Mouse (Mus musculus): ENCODE data around the gene Ing4. TPM values are rescaled to one million over a fixed set of nuclear protein-coding genes. Genes with fewer than 3 reads are reported as not detected.
A peak's percentile ranks its signal among the peaks of the same experiment; 100 is the strongest.

The Ing4 gene
- total and polyA plus RNA-seq, 3 experiments = 29.5 to 34.9 TPM; not detected in 1

- TF ChIP-seq NELFE (IDR thresholded peaks at IDR 0.05; ENCODE audit: low read depth, low read length) = peak; percentile 39; the same call in 1 of the 2 replicates
- peak; percentile 39; the same call in 1 of the 2 replicates for TF ChIP-seq TCF12 (IDR thresholded peaks at IDR 0.05; ENCODE audit: low read depth, low read length)
- TF ChIP-seq MAZ (IDR thresholded peaks at IDR 0.05; ENCODE audit: low read depth, low read length) = peak; percentile 97
- TF ChIP-seq ZMIZ1 (IDR thresholded peaks at IDR 0.05; ENCODE audit: low read depth, low read length) = no peak
- Histone ChIP-seq H3K9ac (ENCODE audit: control insufficient read depth, low read depth, low read length, poor library complexity, severe bottlenecking) (peak overlapping the region; percentile 54), H3K4me3 (ENCODE audit: control insufficient read depth in 1 of 2, insufficient read depth in 1 of 2, low read depth in 2 of 2, low read length in 2 of 2) (peak overlapping the region; percentile 52 to 54), H3K36me3 (ENCODE audit: control insufficient read depth in 1 of 2, insufficient read depth in 2 of 2, low read length in 2 of 2) (peaks cover 0 to 9% of the 10 kb centered on the region in 2 experiments; a peak in 2 of 4 replicates), H3K79me2 (ENCODE audit: control insufficient read depth, insufficient read depth, low read length, poor library complexity) (no peaks in the 10 kb centered on the region), H3K4me1 (ENCODE audit: control insufficient read depth in 1 of 2, insufficient read depth in 2 of 2, low read length in 2 of 2) (peaks cover 9 to 21% of the 10 kb centered on the region in 2 experiments), H3K27me3 (ENCODE audit: control insufficient read depth in 1 of 2, insufficient read depth in 2 of 2, low read length in 2 of 2) (no peaks in the 10 kb centered on the region), H3K9me3 (replicated peaks; ENCODE audit: insufficient read depth, low read length) (no peaks in the 10 kb centered on the region), H3K27ac (ENCODE audit: control insufficient read depth, low read depth, low read length) (peak overlapping the region; percentile 95)
- DNase-seq (ENCODE audit: low read depth, low spot score) = peak; percentile 75
Measured at GRCm38 (mm10) chr6:125071896-125072279, 32.3 kb downstream of the Ing4 start.

- DNase-seq (ENCODE audit: low read depth, low spot score) = no peak
- no peaks in the 10 kb centered on the region for H3K79me2 ChIP-seq (ENCODE audit: control insufficient read depth, insufficient read depth, low read length, poor library complexity)
- TF ChIP-seq TAL1 (IDR thresholded peaks at IDR 0.05; ENCODE audit: low read length) (no peak), RCOR1 (IDR thresholded peaks at IDR 0.05; ENCODE audit: low read depth, low read length) (no peak), MYC (IDR thresholded peaks at IDR 0.05; ENCODE audit: low read depth, low read length) (no peak), E2F4 (IDR thresholded peaks at IDR 0.05; ENCODE audit: borderline replicate concordance, low read depth, low read length) (no peak)
Measured at GRCm38 (mm10) chr6:125073825-125074224, 34.3 kb downstream of the Ing4 start.

GRCm38 (mm10) chr6:125081394-125081793, 41.8 kb downstream of the Ing4 start:
- H3K27me3 ChIP-seq (ENCODE audit: control insufficient read depth in 1 of 2, insufficient read depth in 2 of 2, low read length in 2 of 2) = no peaks in the 10 kb centered on the region
- H3K27ac ChIP-seq (ENCODE audit: control insufficient read depth, low read depth, low read length) = no peak overlapping the region
- H3K4me1 ChIP-seq (ENCODE audit: control insufficient read depth in 1 of 2, insufficient read depth in 2 of 2, low read length in 2 of 2) = no peaks in the 10 kb centered on the region
- H3K36me3 ChIP-seq (ENCODE audit: control insufficient read depth in 1 of 2, insufficient read depth in 2 of 2, low read length in 2 of 2) = peaks cover 0 to 2% of the 10 kb centered on the region in 2 experiments; a peak in 1 of 4 replicates
- no peak overlapping the region for H3K9ac ChIP-seq (ENCODE audit: control insufficient read depth, low read depth, low read length, poor library complexity, severe bottlenecking)
- no peak for TF ChIP-seq ETS1 (IDR thresholded peaks at IDR 0.05; ENCODE audit: low read depth, low read length)
- no peak for TF ChIP-seq ZC3H11A (IDR thresholded peaks at IDR 0.05; ENCODE audit: low read depth, low read length)
- no peak for TF ChIP-seq HCFC1 (IDR thresholded peaks at IDR 0.05; ENCODE audit: low read depth, low read length)
- TF ChIP-seq ZKSCAN1 (IDR thresholded peaks at IDR 0.05; ENCODE audit: low read depth, low read length) = no peak
- no peak for TF ChIP-seq CHD1 (IDR thresholded peaks at IDR 0.05; ENCODE audit: low read depth, low read length)
- TF ChIP-seq EP300 (IDR thresholded peaks at IDR 0.05; ENCODE audit: low read depth in 1 of 2, low read length in 2 of 2) = no peak
- no peak for TF ChIP-seq MAX (IDR thresholded peaks at IDR 0.05; ENCODE audit: low read length)
- TF ChIP-seq SIN3A (IDR thresholded peaks at IDR 0.05; ENCODE audit: low read length) = no peak
- no peak for TF ChIP-seq USF2 (IDR thresholded peaks at IDR 0.05; ENCODE audit: borderline replicate concordance in 1 of 2, insufficient read depth in 1 of 2, low read depth in 1 of 2, low read length in 2 of 2)
- no peak for TF ChIP-seq POLR2A (IDR thresholded peaks at IDR 0.05; ENCODE audit: control insufficient read depth in 1 of 2, insufficient read depth in 1 of 2, low read depth in 1 of 2, low read length in 2 of 2, poor library complexity in 1 of 2)
- no peak for TF ChIP-seq ZNF384 (IDR thresholded peaks at IDR 0.05; ENCODE audit: low read depth, low read length)
- no peak for TF ChIP-seq GABPA (IDR thresholded peaks at IDR 0.05; ENCODE audit: low read depth, low read length)
- TF ChIP-seq ZMIZ1 (IDR thresholded peaks at IDR 0.05; ENCODE audit: low read depth, low read length) = no peak
- TF ChIP-seq JUND (IDR thresholded peaks at IDR 0.05; ENCODE audit: low read depth, low read length) = no peak
- no peak for TF ChIP-seq TCF12 (IDR thresholded peaks at IDR 0.05; ENCODE audit: low read depth, low read length)
- TF ChIP-seq NELFE (IDR thresholded peaks at IDR 0.05; ENCODE audit: low read depth, low read length) = no peak
- H3K79me2 ChIP-seq (ENCODE audit: control insufficient read depth, insufficient read depth, low read length, poor library complexity) = no peaks in the 10 kb centered on the region
- no peaks in the 10 kb centered on the region for H3K9me3 ChIP-seq (replicated peaks; ENCODE audit: insufficient read depth, low read length)
- DNase-seq (ENCODE audit: low read depth, low spot score) = no peak
- H3K4me3 ChIP-seq (ENCODE audit: control insufficient read depth in 1 of 2, insufficient read depth in 1 of 2, low read depth in 2 of 2, low read length in 2 of 2) = no peak overlapping the region

More at GRCm38 (mm10) chr6:125073825-125074224, 34.3 kb downstream of the Ing4 start:
- peaks cover 7 to 15% of the 10 kb centered on the region in 2 experiments for H3K4me1 ChIP-seq (ENCODE audit: control insufficient read depth in 1 of 2, insufficient read depth in 2 of 2, low read length in 2 of 2)
- H3K9ac ChIP-seq (ENCODE audit: control insufficient read depth, low read depth, low read length, poor library complexity, severe bottlenecking) = no peak overlapping the region
- H3K9me3 ChIP-seq (replicated peaks; ENCODE audit: insufficient read depth, low read length) = no peaks in the 10 kb centered on the region
- H3K4me3 ChIP-seq (ENCODE audit: control insufficient read depth in 1 of 2, insufficient read depth in 1 of 2, low read depth in 2 of 2, low read length in 2 of 2) = no peak overlapping the region
- H3K36me3 ChIP-seq (ENCODE audit: control insufficient read depth in 1 of 2, insufficient read depth in 2 of 2, low read length in 2 of 2) = peaks cover 0 to 9% of the 10 kb centered on the region in 2 experiments; a peak in 2 of 4 replicates
- no peaks in the 10 kb centered on the region for H3K27me3 ChIP-seq (ENCODE audit: control insufficient read depth in 1 of 2, insufficient read depth in 2 of 2, low read length in 2 of 2)
- no peak overlapping the region for H3K27ac ChIP-seq (ENCODE audit: control insufficient read depth, low read depth, low read length)

Measured in MEL (cell line).